Mouse (Mus musculus): ENCODE data around the gene Pih1d2. TPM values are rescaled to one million over a fixed set of nuclear protein-coding genes. Genes with fewer than 3 reads are reported as not detected.

Pih1d2 gene
- total RNA-seq, 2 experiments from 2014 or later = 0.22 to 0.88 TPM

Other genes starting within 250 kb of the Pih1d2 start
- 1 to 10 TPM; 1.5 to 2.2 TPM for gene Plet1, start 122.8 kb upstream of the Pih1d2 start, total RNA-seq (2021)
- 10 to 100 TPM; 25.5 to 29.4 TPM for gene Pts, start 88.6 kb upstream of the Pih1d2 start, total RNA-seq (2021)
- 1 to 10 TPM; 1.3 to 2.0 TPM for gene Il18, start 62.5 kb upstream of the Pih1d2 start, total RNA-seq (2021)
- gene Bco2, start 62.1 kb upstream of the Pih1d2 start, total RNA-seq (2021) = under 1 TPM; 0.22 to 0.33 TPM
- gene Tex12, start 56.0 kb upstream of the Pih1d2 start, total RNA-seq (2021) = not detected
- gene Sdhd, start 13.5 kb upstream of the Pih1d2 start, total RNA-seq (2021) = 100 to 1,000 TPM; 724 to 738 TPM
- 100 to 1,000 TPM; 216 to 232 TPM for gene Timm8b, start 13.4 kb upstream of the Pih1d2 start, total RNA-seq (2021)
- 10 to 100 TPM; 14.7 to 14.8 TPM for gene Nkapd1, start 143 bp downstream of the Pih1d2 start, total RNA-seq (2021)
- 100 to 1,000 TPM; 392 to 414 TPM for gene Dlat, start 42.5 kb downstream of the Pih1d2 start, total RNA-seq (2021)
- 1 to 10 TPM; 4.0 to 6.2 TPM for gene Dixdc1, start 122.2 kb downstream of the Pih1d2 start, total RNA-seq (2021)
- gene 2310030G06Rik, start 129.2 kb downstream of the Pih1d2 start, total RNA-seq (2021) = 1 to 10 TPM; 2.0 to 3.2 TPM
- 1,000 to 10,000 TPM; 1,337 to 1,386 TPM for gene Cryab, start 134.0 kb downstream of the Pih1d2 start, total RNA-seq (2021)
- 100 to 1,000 TPM; 128 to 131 TPM for gene Hspb2, start 135.0 kb downstream of the Pih1d2 start, total RNA-seq (2021)
- gene Fdxacb1, start 150.9 kb downstream of the Pih1d2 start, total RNA-seq (2021) = 1 to 10 TPM; 5.7 to 6.0 TPM
- gene Alg9, start 157.7 kb downstream of the Pih1d2 start, total RNA-seq (2021) = 10 to 100 TPM in 1 of 2 experiments, 1 to 10 TPM in 1; 9.9 to 10.1 TPM
- gene 1110032A03Rik, start 158.2 kb downstream of the Pih1d2 start, total RNA-seq (2021) = 10 to 100 TPM in 1 of 2 experiments, 1 to 10 TPM in 1; 7.9 to 10.4 TPM
- 10 to 100 TPM in 1 of 2 experiments, 1 to 10 TPM in 1; 9.3 to 12.2 TPM for gene Ppp2r1b, start 228.0 kb downstream of the Pih1d2 start, total RNA-seq (2021)

Measured in heart, postnatal 14 days (tissue).